Comparison of ENCODE assay signal across 13 mouse cellular contexts in genomic region chr5:73729646-73730045, GRCm38 (mm10).
DNase-seq lines count a peak whose midpoint lies in the region; ATAC-seq and TF ChIP-seq lines count a peak whose summit lies in the region.
"Had no signal": no experiment of that assay in that cellular context is flagged by ENCODE, and none has a peak within 500 bp of the region (broad histone marks: within the 10 kb centered on the region; RNA-seq: fewer than 3 reads in every experiment).

No protein-coding gene starts in this region.

- no peak for TF ChIP-seq EP300 in MEL (IDR thresholded peaks at IDR 0.05; ENCODE audit: low read depth in 1 of 2, low read length in 2 of 2)
- no peak for TF ChIP-seq EP300 in heart, postnatal 0 days (IDR thresholded peaks at IDR 0.05; ENCODE audit: low read depth)

- no peaks in the 10 kb centered on the region for H3K79me2 ChIP-seq in MEL (ENCODE audit: control insufficient read depth, insufficient read depth, low read length, poor library complexity)

- peaks cover 3% of the 10 kb centered on the region for H3K4me1 ChIP-seq in heart, embryonic 11.5 days (ENCODE audit: control insufficient read depth, insufficient read depth, low read length)
- H3K4me1 ChIP-seq in MEL (ENCODE audit: control insufficient read depth in 1 of 2, insufficient read depth in 2 of 2, low read length in 2 of 2) = peaks cover 0 to 10% of the 10 kb centered on the region in 2 experiments; a peak in 3 of 4 replicates
- H3K4me1 ChIP-seq in heart, postnatal 0 days (ENCODE audit: control insufficient read depth, insufficient read depth) = no peaks in the 10 kb centered on the region
- H3K4me1 ChIP-seq: liver, embryonic 13.5 days; megakaryocyte, embryonic 14.5 days had no signal

- no peak for TF ChIP-seq RAD21 in MEL (IDR thresholded peaks at IDR 0.05; ENCODE audit: low read depth, low read length)

- no peak for ATAC-seq in heart, embryonic 11.5 days (replicated peaks; ENCODE audit: insufficient number of reproducible peaks, low FRiP score, low TSS enrichment)
- ATAC-seq in heart, postnatal 0 days (ENCODE audit: insufficient read depth, low read depth) = peak; percentile 55
- ATAC-seq: intestine, embryonic 16.5 days had no signal

- H3K9me3 ChIP-seq in heart, embryonic 11.5 days (replicated peaks; ENCODE audit: control insufficient read depth, low read length) = no peaks in the 10 kb centered on the region
- H3K9me3 ChIP-seq in MEL (replicated peaks; ENCODE audit: insufficient read depth, low read length) = no peaks in the 10 kb centered on the region
- no peaks in the 10 kb centered on the region for H3K9me3 ChIP-seq in heart, postnatal 0 days (replicated peaks; ENCODE audit: control insufficient read depth, low read length)
- H3K9me3 ChIP-seq: hindbrain, embryonic 10.5 days; liver, embryonic 13.5 days; megakaryocyte, embryonic 14.5 days had no signal

- no peak overlapping the region for H3K9ac ChIP-seq in heart, embryonic 11.5 days (ENCODE audit: low read depth, low read length)
- no peak overlapping the region; the same call in 1 of the 2 replicates for H3K9ac ChIP-seq in MEL (ENCODE audit: control insufficient read depth, low read depth, low read length, poor library complexity, severe bottlenecking)
- no peak overlapping the region for H3K9ac ChIP-seq in heart, postnatal 0 days (replicated peaks; ENCODE audit: low read depth, low read length)
- H3K9ac ChIP-seq: liver, embryonic 13.5 days had no signal

- H3K27ac ChIP-seq in heart, embryonic 11.5 days (ENCODE audit: low read depth, low read length) = no peak overlapping the region
- H3K27ac ChIP-seq in MEL (ENCODE audit: control insufficient read depth, low read depth, low read length) = no peak overlapping the region
- H3K27ac ChIP-seq in heart, postnatal 0 days (ENCODE audit: low read depth) = no peak overlapping the region
- H3K27ac ChIP-seq: hindbrain, embryonic 10.5 days; liver, embryonic 13.5 days had no signal

- no peak overlapping the region for H3K4me3 ChIP-seq in heart, embryonic 11.5 days (ENCODE audit: low read depth, low read length)
- H3K4me3 ChIP-seq in MEL (ENCODE audit: control insufficient read depth in 1 of 2, insufficient read depth in 1 of 2, low read depth in 2 of 2, low read length in 2 of 2) = no peak overlapping the region
- H3K4me3 ChIP-seq in heart, postnatal 0 days (ENCODE audit: low read depth, low read length) = no peak overlapping the region
- H3K4me3 ChIP-seq: hindbrain, embryonic 10.5 days; liver, embryonic 13.5 days; megakaryocyte, embryonic 14.5 days had no signal

- peak; percentile 45 to 52 for DNase-seq in heart, adult 9 months (ENCODE audit: low spot score in 2 of 2)
- DNase-seq in MEL (ENCODE audit: low read depth, low spot score) = peak; percentile 32
- peak; percentile 24 for DNase-seq in heart, postnatal 0 days (ENCODE audit: low spot score)
- peak; percentile 62 for DNase-seq in lung, postnatal 36 days
- DNase-seq in urinary bladder, adult 18-20 months (ENCODE audit: low spot score in 2 of 2) = no peak
- DNase-seq in cerebellum, adult 8-10 months = no peak
- DNase-seq: cerebellum, adult 9-11 months; liver, embryonic 13.5 days; thymus, postnatal 36 days had no signal

- H3K27me3 ChIP-seq in heart, embryonic 11.5 days (ENCODE audit: control insufficient read depth, insufficient read depth, low read length) = peaks cover 17% of the 10 kb centered on the region
- H3K27me3 ChIP-seq in MEL (ENCODE audit: control insufficient read depth in 1 of 2, insufficient read depth in 2 of 2, low read length in 2 of 2) = peaks cover 1 to 2% of the 10 kb centered on the region in 2 experiments; a peak in 2 of 4 replicates
- H3K27me3 ChIP-seq in heart, postnatal 0 days (ENCODE audit: control insufficient read depth, insufficient read depth, low read length) = no peaks in the 10 kb centered on the region
- H3K27me3 ChIP-seq: liver, embryonic 13.5 days had no signal

- H3K4me2 ChIP-seq in heart, embryonic 11.5 days = no peak overlapping the region
- H3K4me2 ChIP-seq in heart, postnatal 0 days (ENCODE audit: low read depth, low read length) = no peak overlapping the region
- H3K4me2 ChIP-seq: liver, embryonic 13.5 days had no signal

- WGBS in heart, embryonic 11.5 days (ENCODE audit: insufficient replicate concordance) = 71% methylated on average over 13 of the region's 13 CpGs
- WGBS in heart, postnatal 0 days = 71% methylated on average over 13 of the region's 13 CpGs

- TF ChIP-seq CTCF in MEL (IDR thresholded peaks at IDR 0.05 in 2 of 3, conservative IDR thresholded peaks at IDR 0.05 in 1 of 3; ENCODE audit: control insufficient read depth in 1 of 3, insufficient read depth in 1 of 3, low read depth in 2 of 3, low read length in 3 of 3, poor library complexity in 1 of 3, severe bottlenecking in 1 of 3) = no peak
- no peak for TF ChIP-seq CTCF in heart, postnatal 0 days (IDR thresholded peaks at IDR 0.05; ENCODE audit: low read depth)

- no peak for TF ChIP-seq POLR2A in MEL (IDR thresholded peaks at IDR 0.05; ENCODE audit: control insufficient read depth in 1 of 2, insufficient read depth in 1 of 2, low read depth in 1 of 2, low read length in 2 of 2, poor library complexity in 1 of 2)

- H3K36me3 ChIP-seq in heart, embryonic 11.5 days (ENCODE audit: control insufficient read depth, insufficient read depth, low read length) = no peaks in the 10 kb centered on the region
- H3K36me3 ChIP-seq in MEL (ENCODE audit: control insufficient read depth in 1 of 2, insufficient read depth in 2 of 2, low read length in 2 of 2) = no peaks in the 10 kb centered on the region; a peak in 1 of 4 replicates
- H3K36me3 ChIP-seq in heart, postnatal 0 days (replicated peaks; ENCODE audit: control insufficient read depth, insufficient read depth, low read length) = no peaks in the 10 kb centered on the region
- H3K36me3 ChIP-seq: hindbrain, embryonic 10.5 days; liver, embryonic 13.5 days had no signal

TF ChIP-seq in MEL, 35 proteins besides CTCF, POLR2A, EP300 and RAD21:
- TF ChIP-seq MAX (IDR thresholded peaks at IDR 0.05; ENCODE audit: low read length) (no peak), USF2 (IDR thresholded peaks at IDR 0.05; ENCODE audit: borderline replicate concordance in 1 of 2, insufficient read depth in 1 of 2, low read depth in 1 of 2, low read length in 2 of 2) (no peak), USF1 (IDR thresholded peaks at IDR 0.05; ENCODE audit: low read depth, low read length) (peak; percentile 65; the same call in 1 of the 2 replicates), SIN3A (IDR thresholded peaks at IDR 0.05; ENCODE audit: low read length) (no peak), POLR2AphosphoS5 (IDR thresholded peaks at IDR 0.05; ENCODE audit: borderline replicate concordance, low read depth, low read length) (no peak), MXI1 (IDR thresholded peaks at IDR 0.05; ENCODE audit: low read depth, low read length) (0 out of 2 replicates have a peak, but pooled peaks have one; percentile 23), HCFC1 (IDR thresholded peaks at IDR 0.05; ENCODE audit: low read depth, low read length) (no peak), ZMIZ1 (IDR thresholded peaks at IDR 0.05; ENCODE audit: low read depth, low read length) (no peak), ZKSCAN1 (IDR thresholded peaks at IDR 0.05; ENCODE audit: low read depth, low read length) (no peak), KAT2A (conservative IDR thresholded peaks at IDR 0.05; ENCODE audit: low read depth, low read length) (no peak), ZC3H11A (IDR thresholded peaks at IDR 0.05; ENCODE audit: low read depth, low read length) (no peak), MEF2A (IDR thresholded peaks at IDR 0.05; ENCODE audit: extremely low read depth, insufficient replicate concordance, low read depth, low read length, poor library complexity, severe bottlenecking) (no peak), TBP (IDR thresholded peaks at IDR 0.05; ENCODE audit: low read depth, low read length) (no peak), CHD1 (IDR thresholded peaks at IDR 0.05; ENCODE audit: low read depth, low read length) (no peak)

Comparison
In these comparisons a context has a peak if more than half of its experiments do, and no peak if none do; other contexts are left out.
1. DNase-seq: peak in heart, adult 9 months (2 of 2), MEL (single experiment), heart, postnatal 0 days (single experiment) and lung, postnatal 36 days (single experiment); none in urinary bladder, adult 18-20 months (0 of 2) and cerebellum, adult 8-10 months (single experiment).